Mouse (Mus musculus) kidney, embryonic 15.5 days (tissue): ENCODE measurements at regions not wholly inside any gene's neighbourhood (a gene's known extent, or its start where the extent isn't known, plus 50 kb on each side); places are given as distances from the start of the nearest gene placed in this dataset.

ENCODE experiments used
- ATAC-seq: fragments of 200-750 bp; cut with Nextera tagmentation; replicated peaks from 2 replicates; pipeline ENCODE4 v1.8.0; 2017; ENCODE audit warnings: moderate TSS enrichment; ENCODE audit not compliant: low FRiP score
- H3K27ac ChIP-seq: fragments of 300-500 bp; sonication (generic); 2 replicates; pipeline ENCODE4 v1.5.1; 2015; ENCODE audit warnings: mild to moderate bottlenecking, inconsistent platforms
- H3K27me3 ChIP-seq: fragments of 300-500 bp; sonication (generic); 2 replicates; pipeline ENCODE4 v1.6.1; 2015; ENCODE audit warnings: inconsistent platforms
- H3K36me3 ChIP-seq: fragments of 300-500 bp; sonication (generic); 2 replicates; pipeline ENCODE4 v1.6.1; 2015; ENCODE audit warnings: inconsistent platforms
- H3K4me1 ChIP-seq: fragments of 300-500 bp; sonication (generic); 2 replicates; pipeline ENCODE4 v1.6.1; 2015; ENCODE audit warnings: inconsistent platforms
- H3K4me2 ChIP-seq: fragments of 300-500 bp; sonication (generic); 2 replicates; pipeline ENCODE4 v1.6.1; 2015; ENCODE audit warnings: moderate library complexity, mild to moderate bottlenecking, inconsistent platforms
- H3K4me3 ChIP-seq: fragments of 300-500 bp; sonication (generic); replicated peaks from 2 replicates; pipeline ENCODE4 v1.5.1; 2015; ENCODE audit warnings: mild to moderate bottlenecking, inconsistent platforms
- H3K9ac ChIP-seq: fragments of 300-500 bp; sonication (generic); 2 replicates; pipeline ENCODE4 v1.6.1; 2015; ENCODE audit warnings: mild to moderate bottlenecking, inconsistent platforms
- H3K9me3 ChIP-seq: fragments of 300-500 bp; sonication (generic); replicated peaks from 2 replicates; pipeline ENCODE4 v1.6.1; 2016; ENCODE audit warnings: inconsistent platforms
- WGBS: fragments of 180-500 bp; shearing (Covaris S2); methylation state at CpG from one replicate; pipeline ENCODE4 v1.1.7; 2015; ENCODE audit warnings: mixed read lengths; 5-methylcytosine and 5-hydroxymethylcytosine counted together

DNA sequence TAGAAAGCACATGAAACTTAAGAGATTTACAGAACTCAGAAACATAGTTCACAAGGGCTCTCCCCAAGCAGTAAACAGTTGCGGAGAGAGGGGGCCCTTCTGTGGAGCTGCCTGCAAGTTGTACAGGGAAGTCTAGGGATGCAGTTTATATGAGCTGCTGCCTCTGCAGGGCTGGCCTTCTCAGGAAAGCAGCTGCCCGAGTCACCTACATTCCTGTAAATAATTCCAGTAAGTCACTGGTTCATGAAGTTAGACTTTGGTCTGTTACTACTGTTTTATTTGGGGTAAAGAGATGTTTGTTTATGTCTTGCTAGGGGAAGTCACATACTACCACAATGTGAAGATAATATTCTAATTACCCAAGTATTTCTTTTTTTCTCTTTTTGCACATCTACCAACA is 601.1 kb downstream of the Etnk1 start:
- no peak overlapping the region for H3K27ac ChIP-seq
- H3K36me3 ChIP-seq = no peaks in the 10 kb centered on the region
- H3K27me3 ChIP-seq = no peaks in the 10 kb centered on the region
- H3K4me2 ChIP-seq = no peak overlapping the region
- H3K4me3 ChIP-seq = no peak overlapping the region
- ATAC-seq = no peak
- no peak overlapping the region for H3K9ac ChIP-seq
- H3K4me1 ChIP-seq = no peaks in the 10 kb centered on the region
- WGBS = 57% methylated on average over 2 of the region's 2 CpGs
- H3K9me3 ChIP-seq = no peaks in the 10 kb centered on the region
